Mouse (Mus musculus): ENCODE data around the gene Gm49673.
"Not testable (repeated sequence)": the region's sequence is repeated elsewhere in the genome, so short reads cannot be mapped to it uniquely, and the experiment has no call there.

The Gm49673 gene

GRCm38 (mm10) chr17:8041197-8041596 is 106.4 kb downstream of the Gm49673 start:
- not testable (repeated sequence) for DNase-seq (ENCODE audit: low spot score in 2 of 2)

GRCm38 (mm10) chr17:8039916-8040635 is 107.5 kb downstream of the Gm49673 start:
- not testable (repeated sequence) for DNase-seq (ENCODE audit: low spot score in 2 of 2)

- not testable (repeated sequence) for DNase-seq (ENCODE audit: low spot score in 2 of 2)
Observed at GRCm38 (mm10) chr17:8036976-8037375, 110.6 kb downstream of the Gm49673 start.

All from spleen, postnatal 10 days (tissue).